Mouse (Mus musculus) intestine, postnatal 0 days (tissue): ENCODE results near the gene Poldip3. TPM values are rescaled to one million over a fixed set of nuclear protein-coding genes. Genes with fewer than 3 reads are reported as not detected.

Experiments used
- ATAC-seq: fragments of 200-750 bp; cut with Nextera tagmentation; 2 replicates; pipeline ENCODE4 v1.8.0; 2017; ENCODE audit warnings: mild to moderate bottlenecking, moderate TSS enrichment, moderate library complexity
- H3K27ac ChIP-seq: fragments of 300-500 bp; sonication (generic); 2 replicates; pipeline ENCODE4 v1.5.1; 2014; ENCODE audit warnings: mild to moderate bottlenecking, low read depth, low read length, moderate library complexity
- H3K27me3 ChIP-seq: fragments of 300-500 bp; sonication (generic); replicated peaks from 2 replicates; pipeline ENCODE4 v1.6.1; 2014; ENCODE audit warnings: low read length, mixed read lengths; ENCODE audit not compliant: control insufficient read depth, insufficient read depth
- H3K36me3 ChIP-seq: fragments of 300-500 bp; sonication (generic); 2 replicates; pipeline ENCODE4 v1.6.1; 2014; ENCODE audit warnings: mild to moderate bottlenecking, moderate library complexity; ENCODE audit not compliant: control insufficient read depth, insufficient read depth
- H3K4me1 ChIP-seq: fragments of 300-500 bp; sonication (generic); replicated peaks from 2 replicates; pipeline ENCODE4 v1.6.1; 2014; ENCODE audit warnings: antibody characterized with exemption, low read length, mixed read lengths; ENCODE audit not compliant: control insufficient read depth, insufficient read depth
- H3K4me2 ChIP-seq: fragments of 300-500 bp; sonication (generic); replicated peaks from 2 replicates; pipeline ENCODE4 v1.6.1; 2014; ENCODE audit warnings: low read depth, mild to moderate bottlenecking, moderate library complexity
- H3K4me3 ChIP-seq: fragments of 300-500 bp; sonication (generic); 2 replicates; pipeline ENCODE4 v1.5.1; 2014; ENCODE audit warnings: low read depth, low read length
- H3K9ac ChIP-seq: fragments of 300-500 bp; sonication (generic); 2 replicates; pipeline ENCODE4 v1.6.1; 2014; ENCODE audit warnings: mild to moderate bottlenecking, low read depth, low read length
- H3K9me3 ChIP-seq: fragments of 300-500 bp; sonication (generic); 2 replicates; pipeline ENCODE4 v1.6.1; 2016; ENCODE audit warnings: mixed run types; ENCODE audit not compliant: control insufficient read depth
- CTCF ChIP-seq: sonication (generic); IDR thresholded peaks from 2 replicates; pipeline ENCODE4 v1.5.1; 2016; ENCODE audit warnings: low read depth, mild to moderate bottlenecking, control low read depth, antibody characterized with exemption, moderate library complexity
- WGBS: fragments of 180-500 bp; shearing (Covaris S2); extraction: QIAGEN DNeasy Blood & Tissue Kit; methylation state at CpG from one replicate; pipeline ENCODE4 v1.1.7; 2014; 5-methylcytosine and 5-hydroxymethylcytosine counted together
- polyA plus RNA-seq: library from polyadenylated mRNA; unstranded; fragments of >200 nt; fragmentation: Nextera tagmentation; extraction: Ambion mirVana; gene quantifications from 2 replicates; pipeline ENCODE4 v1.2.1, GENCODE M21; 2015

Poldip3 gene
- polyA plus RNA-seq, 1 experiment from 2014 or later = 49.8 TPM

DNA sequence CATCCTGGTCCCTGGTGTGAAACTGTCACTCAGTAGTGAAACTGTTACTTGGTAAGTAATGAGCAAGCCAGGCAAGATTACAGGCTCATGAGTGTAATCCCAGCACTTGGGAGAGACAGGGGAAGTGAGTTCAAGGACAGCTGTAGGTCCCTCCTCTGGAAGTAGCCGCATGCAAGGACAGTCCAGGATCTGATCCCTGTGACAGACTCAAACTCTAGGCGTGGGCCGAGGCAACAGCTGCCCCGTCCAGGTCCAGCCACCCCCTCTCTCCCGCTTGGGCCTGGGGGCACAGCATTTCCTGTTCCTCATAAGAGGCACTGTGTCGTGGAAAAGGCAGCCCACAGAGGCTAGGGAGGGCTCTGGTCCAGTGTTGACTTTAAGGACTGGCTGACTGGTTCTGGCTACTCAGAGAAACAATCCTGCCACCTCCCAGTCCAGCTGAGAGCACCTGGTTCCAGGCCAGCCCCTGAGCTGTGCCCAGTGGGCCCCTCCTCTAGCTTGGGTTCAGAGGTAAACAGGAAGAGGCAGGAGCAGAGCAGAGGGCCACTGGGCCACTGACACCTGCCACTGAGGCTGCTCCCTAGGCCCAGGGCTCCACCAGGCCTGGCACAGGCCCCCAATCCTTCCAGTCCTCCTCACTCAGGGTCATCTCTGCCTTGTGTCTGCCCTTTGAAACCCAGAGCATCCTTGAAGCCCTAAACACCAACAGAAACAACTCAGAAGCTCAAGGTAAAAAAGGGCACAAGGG lies 6.7 kb upstream of the Poldip3 start:
- ATAC-seq = no peak

DNA sequence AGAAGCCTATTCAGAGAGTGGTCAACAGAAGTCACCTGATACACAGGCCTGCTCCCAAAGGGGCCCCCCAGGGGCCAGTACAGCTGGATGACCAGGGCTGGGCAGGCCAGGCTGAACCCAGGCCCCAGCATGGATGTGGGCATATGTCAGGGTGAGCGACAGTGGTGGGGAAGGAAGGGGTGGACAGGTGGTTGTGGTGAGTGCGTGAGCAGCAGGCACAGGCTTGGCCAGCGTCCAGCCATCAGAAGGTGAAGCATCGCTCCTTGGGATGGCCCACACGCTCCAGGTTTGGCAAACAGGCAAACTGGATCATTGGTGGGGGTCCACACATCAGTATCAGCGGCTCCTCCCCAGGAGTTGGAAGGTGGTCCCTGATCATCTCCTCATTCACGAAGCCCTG lies 5.1 kb upstream of the Poldip3 start:
- Histone ChIP-seq H3K27ac (no peak overlapping the region), H3K9me3 (no peaks in the 10 kb centered on the region), H3K4me3 (no peak overlapping the region), H3K4me2 (no peak overlapping the region), H3K27me3 (no peaks in the 10 kb centered on the region), H3K36me3 (peaks cover 47% of the 10 kb centered on the region), H3K9ac (no peak overlapping the region), H3K4me1 (no peaks in the 10 kb centered on the region)
- TF ChIP-seq CTCF = no peak
- ATAC-seq = no peak
- 95% methylated on average over 7 of the region's 7 CpGs for WGBS

More for the DNA sequence above, 6.7 kb upstream of the Poldip3 start:
- H3K4me2 ChIP-seq = no peak overlapping the region
- H3K9me3 ChIP-seq = no peaks in the 10 kb centered on the region
- H3K27ac ChIP-seq = no peak overlapping the region
- no peak overlapping the region for H3K9ac ChIP-seq
- no peak overlapping the region for H3K4me3 ChIP-seq
- WGBS = 65% methylated on average over 6 of the region's 6 CpGs
- H3K36me3 ChIP-seq = peaks cover 58% of the 10 kb centered on the region
- H3K4me1 ChIP-seq = no peaks in the 10 kb centered on the region
- TF ChIP-seq CTCF = no peak
- H3K27me3 ChIP-seq = no peaks in the 10 kb centered on the region

DNA sequence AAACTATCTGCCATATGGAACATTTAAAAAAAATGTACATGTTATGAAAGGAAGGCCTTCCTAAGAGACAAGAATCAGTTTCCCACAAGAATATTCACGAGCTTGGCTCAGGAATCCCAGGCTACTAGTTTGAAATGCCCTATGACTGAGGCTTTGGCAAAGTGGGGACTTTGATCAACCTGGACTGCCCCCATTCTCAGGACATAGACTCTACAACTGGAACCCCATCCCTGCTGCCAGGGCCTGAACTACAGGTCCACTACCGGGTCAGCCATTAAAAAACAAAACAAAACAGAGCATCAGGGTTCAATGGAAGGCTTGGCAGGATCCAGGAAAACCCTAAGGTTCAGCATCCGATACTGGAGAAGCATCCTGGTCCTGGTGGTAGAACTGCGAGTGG lies 1.5 kb upstream of the Poldip3 start:
- no peak for ATAC-seq
- no peak for TF ChIP-seq CTCF
- Histone ChIP-seq H3K9me3 (no peaks in the 10 kb centered on the region), H3K27me3 (no peaks in the 10 kb centered on the region), H3K36me3 (peaks cover 28% of the 10 kb centered on the region), H3K4me3 (no peak overlapping the region), H3K4me1 (no peaks in the 10 kb centered on the region), H3K9ac (no peak overlapping the region), H3K27ac (no peak overlapping the region), H3K4me2 (no peak overlapping the region)
- WGBS = 86% methylated on average over 4 of the region's 4 CpGs

DNA sequence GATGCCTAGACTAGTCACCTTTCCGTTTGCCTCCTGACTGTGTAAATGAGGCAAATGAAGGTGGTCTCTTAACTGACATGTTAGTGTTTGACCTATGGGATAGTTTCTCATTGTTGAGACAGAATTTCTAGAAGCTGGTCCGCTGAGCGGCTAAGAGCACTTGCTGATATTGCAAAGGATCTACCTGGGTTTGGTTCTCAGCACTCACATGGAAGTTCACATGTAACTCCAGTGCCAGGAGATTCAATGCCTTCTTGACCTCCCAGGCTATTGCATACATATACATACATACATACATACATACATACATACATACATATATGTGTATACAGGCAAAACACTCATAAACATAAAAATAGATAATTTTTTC lies 874 bp upstream of the Poldip3 start:
- TF ChIP-seq CTCF = no peak
- no peaks in the 10 kb centered on the region for H3K4me1 ChIP-seq
- ATAC-seq = no peak
- H3K9ac ChIP-seq = 0 out of 2 replicates have a peak overlapping the region, but pooled peaks have one; percentile 96
- H3K9me3 ChIP-seq = no peaks in the 10 kb centered on the region
- H3K27me3 ChIP-seq = no peaks in the 10 kb centered on the region
- WGBS = 12% methylated on average over 3 of the region's 3 CpGs
- peaks cover 28% of the 10 kb centered on the region for H3K36me3 ChIP-seq
- peak overlapping the region; percentile 77 for H3K4me2 ChIP-seq
- H3K27ac ChIP-seq = peak overlapping the region; percentile 99
- H3K4me3 ChIP-seq = 0 out of 2 replicates have a peak overlapping the region, but pooled peaks have one; percentile 1

DNA sequence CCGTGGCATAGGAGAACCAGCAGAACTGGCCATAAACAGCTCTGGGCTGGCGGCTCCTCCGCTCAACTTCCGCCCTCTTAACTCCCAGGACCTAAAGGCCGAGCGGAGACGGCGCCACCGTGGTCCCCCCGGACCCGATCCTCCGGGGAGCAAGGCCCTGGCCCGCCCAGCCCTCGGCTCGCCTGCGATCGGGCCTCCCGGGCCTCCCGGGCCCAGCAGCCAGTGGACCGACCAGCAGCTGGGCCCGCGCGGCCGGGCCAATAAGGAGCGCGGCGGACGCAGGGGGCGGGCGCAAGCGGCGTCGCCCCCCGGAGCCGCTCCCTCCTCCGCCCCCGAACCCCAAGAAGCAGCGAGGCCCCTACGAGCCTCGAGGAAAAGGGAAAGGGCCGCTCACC lies 386 bp downstream of the Poldip3 start:
- under 1% methylated on average over 41 of the region's 41 CpGs for WGBS

DNA sequence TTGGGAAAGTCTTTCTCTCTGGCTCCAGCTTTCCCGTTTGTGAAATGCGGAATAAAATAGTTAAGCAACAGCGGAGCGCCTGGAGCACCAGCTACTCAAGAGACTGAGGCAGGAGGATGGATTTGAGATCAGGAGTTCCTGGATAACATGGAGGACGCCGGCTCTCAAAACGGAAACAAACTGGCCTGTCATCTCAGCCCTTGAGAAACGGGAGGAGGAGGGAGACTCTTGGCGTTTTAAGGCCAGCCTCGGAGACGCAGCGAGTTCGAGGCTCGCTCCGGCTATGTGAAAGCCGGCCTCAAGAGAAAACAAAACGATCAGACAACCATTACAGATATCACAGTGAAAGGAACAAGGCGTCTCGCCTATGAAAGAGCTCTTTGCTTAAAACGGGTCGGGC lies 789 bp downstream of the Poldip3 start:
- Histone ChIP-seq H3K9ac (peak overlapping the region; percentile 96), H3K4me2 (peak overlapping the region; percentile 77), H3K4me1 (no peaks in the 10 kb centered on the region), H3K4me3 (peak overlapping the region; percentile 90), H3K9me3 (no peaks in the 10 kb centered on the region), H3K36me3 (peaks cover 15% of the 10 kb centered on the region), H3K27ac (peak overlapping the region; percentile 99), H3K27me3 (no peaks in the 10 kb centered on the region)
- no peak for TF ChIP-seq CTCF
- ATAC-seq = no peak
- 2% methylated on average over 21 of the region's 21 CpGs for WGBS

More for the DNA sequence above, 386 bp downstream of the Poldip3 start:
- no peak for TF ChIP-seq CTCF
- Histone ChIP-seq H3K4me3 (peak overlapping the region; percentile 90), H3K36me3 (peaks cover 19% of the 10 kb centered on the region), H3K27me3 (no peaks in the 10 kb centered on the region), H3K27ac (peak overlapping the region; percentile 99), H3K9me3 (no peaks in the 10 kb centered on the region), H3K4me2 (peak overlapping the region; percentile 77), H3K9ac (peak overlapping the region; percentile 96), H3K4me1 (no peaks in the 10 kb centered on the region)
- peak; percentile 78 for ATAC-seq
